Mouse (Mus musculus) midbrain, embryonic 13.5 days (tissue): ENCODE results near the gene Ugt2b1. TPM values are rescaled to one million over a fixed set of nuclear protein-coding genes. Genes with fewer than 3 reads are reported as not detected.

Experiments used
- ATAC-seq: fragments of 200-750 bp; cut with Nextera tagmentation; 2 replicates; pipeline ENCODE4 v1.8.0; 2017; ENCODE audit warnings: mild to moderate bottlenecking, moderate TSS enrichment, moderate library complexity
- H3K27ac ChIP-seq: fragments of 300-500 bp; sonication (generic); 2 replicates; pipeline ENCODE4 v1.5.1; 2015; ENCODE audit warnings: inconsistent platforms, mild to moderate bottlenecking, moderate library complexity
- H3K27me3 ChIP-seq: fragments of 300-500 bp; sonication (generic); 2 replicates; pipeline ENCODE4 v1.6.1; 2015; ENCODE audit warnings: mild to moderate bottlenecking, inconsistent platforms
- H3K36me3 ChIP-seq: fragments of 300-500 bp; sonication (generic); 2 replicates; pipeline ENCODE4 v1.6.1; 2015; ENCODE audit warnings: mild to moderate bottlenecking, inconsistent platforms
- H3K4me1 ChIP-seq: fragments of 300-500 bp; sonication (generic); replicated peaks from 2 replicates; pipeline ENCODE4 v1.6.1; 2015; ENCODE audit warnings: inconsistent platforms
- H3K4me2 ChIP-seq: fragments of 300-500 bp; sonication (generic); replicated peaks from 2 replicates; pipeline ENCODE4 v1.6.1; 2015; ENCODE audit warnings: moderate library complexity, mild to moderate bottlenecking, inconsistent platforms
- H3K4me3 ChIP-seq: fragments of 300-500 bp; sonication (generic); replicated peaks from 2 replicates; pipeline ENCODE4 v1.5.1; 2015; ENCODE audit warnings: mild to moderate bottlenecking, inconsistent platforms
- H3K9ac ChIP-seq: fragments of 300-500 bp; sonication (generic); replicated peaks from 2 replicates; pipeline ENCODE4 v1.6.1; 2015; ENCODE audit warnings: mild to moderate bottlenecking, inconsistent platforms
- H3K9me3 ChIP-seq: fragments of 300-500 bp; sonication (generic); 2 replicates; pipeline ENCODE4 v1.6.1; 2016; ENCODE audit warnings: mild to moderate bottlenecking, inconsistent platforms
- WGBS: fragments of 180-500 bp; shearing (Covaris S2); methylation state at CpG from one replicate; pipeline ENCODE4 v1.1.7; 2015; 5-methylcytosine and 5-hydroxymethylcytosine counted together
- polyA plus RNA-seq: library from polyadenylated mRNA; unstranded; fragments of >200 nt; fragmentation: Nextera tagmentation; extraction: Ambion mirVana; gene quantifications from 2 replicates; pipeline ENCODE4 v1.2.1, GENCODE M21; 2015

Ugt2b1 gene
- polyA plus RNA-seq, 1 experiment from 2014 or later: not detected

DNA sequence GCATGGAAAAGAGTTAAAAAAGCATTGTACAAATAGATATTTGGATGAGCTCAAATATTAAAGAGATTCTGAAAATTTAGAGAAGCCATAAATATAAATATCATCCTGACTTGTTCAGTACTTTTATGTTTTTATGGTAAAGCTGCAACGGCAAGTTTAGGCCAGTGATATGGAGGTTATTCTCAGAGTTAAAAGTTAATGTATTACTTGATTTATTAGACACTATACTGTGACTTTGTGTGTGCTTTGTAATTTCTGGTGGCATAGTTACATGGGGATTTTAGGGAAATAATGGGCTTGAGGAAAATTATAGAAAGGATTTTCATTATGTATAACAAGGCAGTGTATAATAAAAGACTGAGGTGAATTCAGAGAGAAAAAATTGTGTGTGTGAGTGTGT, 39.2 kb downstream of the Ugt2b1 start:
- Histone ChIP-seq H3K27me3 (no peaks in the 10 kb centered on the region), H3K27ac (no peak overlapping the region), H3K4me1 (no peaks in the 10 kb centered on the region), H3K4me3 (no peak overlapping the region), H3K4me2 (no peak overlapping the region), H3K9ac (no peak overlapping the region), H3K9me3 (no peaks in the 10 kb centered on the region), H3K36me3 (no peaks in the 10 kb centered on the region)
- no peak for ATAC-seq
- 90% methylated on average over 1 of the region's 1 CpGs for WGBS

GRCm38 (mm10) chr5:86886620-86887019, 39.7 kb downstream of the Ugt2b1 start:
- Histone ChIP-seq H3K4me2 (no peak overlapping the region), H3K9me3 (no peaks in the 10 kb centered on the region), H3K4me1 (no peaks in the 10 kb centered on the region), H3K36me3 (no peaks in the 10 kb centered on the region), H3K9ac (no peak overlapping the region), H3K27me3 (no peaks in the 10 kb centered on the region), H3K27ac (no peak overlapping the region), H3K4me3 (no peak overlapping the region)
- ATAC-seq: no peak
- WGBS: 59% methylated on average over 3 of the region's 3 CpGs

DNA sequence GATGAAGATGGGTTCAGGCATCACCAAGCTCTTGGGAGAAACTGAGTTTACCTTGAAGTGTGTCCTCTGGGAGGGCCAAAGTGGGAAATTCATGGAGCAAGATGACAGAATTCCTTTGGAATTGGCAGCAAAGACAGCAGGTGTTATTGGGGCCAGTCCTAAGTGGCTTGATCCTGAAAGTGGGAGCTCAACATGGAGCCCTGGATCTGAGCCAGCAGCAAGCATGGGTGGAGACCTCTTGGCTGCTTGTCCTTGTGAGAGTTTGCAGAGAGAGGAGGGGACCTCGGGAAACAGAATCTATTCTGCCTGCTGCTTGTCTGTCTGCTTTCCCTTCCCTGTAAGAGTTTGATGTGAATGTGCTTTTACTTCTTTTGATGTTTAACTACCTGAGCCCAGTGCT, 54.5 kb downstream of the Ugt2b1 start:
- WGBS: 65% methylated on average over 1 of the region's 1 CpGs
- no peak overlapping the region for H3K9ac ChIP-seq
- ATAC-seq: no peak
- H3K36me3 ChIP-seq: no peaks in the 10 kb centered on the region
- H3K27ac ChIP-seq: no peak overlapping the region
- no peaks in the 10 kb centered on the region for H3K9me3 ChIP-seq
- no peaks in the 10 kb centered on the region for H3K4me1 ChIP-seq
- no peaks in the 10 kb centered on the region for H3K27me3 ChIP-seq
- no peak overlapping the region for H3K4me3 ChIP-seq
- H3K4me2 ChIP-seq: no peak overlapping the region

Other genes starting within 250 kb of the Ugt2b1 start
- 0.07 TPM in 1 of 2 replicates, not detected in the other for gene Tmprss11e, start 180.7 kb downstream of the Ugt2b1 start, polyA plus RNA-seq
- gene Ythdc1, start 122.3 kb downstream of the Ugt2b1 start, polyA plus RNA-seq: 44.1 and 46.8 TPM in 2 replicates
- gene Ugt2b34, start 19.6 kb downstream of the Ugt2b1 start, polyA plus RNA-seq: 0.13 TPM in 1 of 2 replicates, not detected in the other
- gene Ugt2b35, start 74.3 kb upstream of the Ugt2b1 start, polyA plus RNA-seq: not detected in 2 replicates
- gene Ugt2b36, start 166.0 kb upstream of the Ugt2b1 start, polyA plus RNA-seq: not detected in 2 replicates
- gene Ugt2b5, start 213.8 kb upstream of the Ugt2b1 start, polyA plus RNA-seq: not detected in 2 replicates